Mouse (Mus musculus) ovary, postnatal 36 days (tissue): ENCODE results near the gene Bcas3.
A peak's percentile ranks its signal among the peaks of the same experiment; 100 is the strongest.

ENCODE experiments used
- DNase-seq: peaks from one replicate; pipeline ENCODE4 v3.0.0; 2022; ENCODE audit warnings: low spot score, mixed read lengths

Gene Bcas3

GRCm38 (mm10) chr11:85379091-85379490 is 26.1 kb downstream of the Bcas3 start:
- no peak for DNase-seq

- DNase-seq = no peak
These were observed 27.1 kb downstream of the Bcas3 start for GRCm38 (mm10) chr11:85380046-85380445.

- peak; percentile 60 for DNase-seq
These were observed 29.1 kb downstream of the Bcas3 start for GRCm38 (mm10) chr11:85382055-85382454.

- DNase-seq = no peak
These were observed 31.2 kb downstream of the Bcas3 start for GRCm38 (mm10) chr11:85383975-85384821.

GRCm38 (mm10) chr11:85392179-85392863 is 39.4 kb downstream of the Bcas3 start:
- no peak for DNase-seq

GRCm38 (mm10) chr11:85392864-85393220 is 39.9 kb downstream of the Bcas3 start:
- DNase-seq = no peak

- DNase-seq = no peak
These were observed 41.0 kb downstream of the Bcas3 start for GRCm38 (mm10) chr11:85393990-85394389.

GRCm38 (mm10) chr11:85395361-85395760 is 42.4 kb downstream of the Bcas3 start:
- DNase-seq = no peak

- DNase-seq = no peak
These were observed 53.6 kb downstream of the Bcas3 start for GRCm38 (mm10) chr11:85406531-85406930.

GRCm38 (mm10) chr11:85407700-85408099 is 54.7 kb downstream of the Bcas3 start:
- no peak for DNase-seq

- DNase-seq = no peak
These were observed 59.4 kb downstream of the Bcas3 start for GRCm38 (mm10) chr11:85412319-85412718.

GRCm38 (mm10) chr11:85414476-85414875 is 61.5 kb downstream of the Bcas3 start:
- no peak for DNase-seq

GRCm38 (mm10) chr11:85427353-85427752 is 74.4 kb downstream of the Bcas3 start:
- no peak for DNase-seq

GRCm38 (mm10) chr11:85428227-85428626 is 75.3 kb downstream of the Bcas3 start:
- no peak for DNase-seq

GRCm38 (mm10) chr11:85430743-85431448 is 77.9 kb downstream of the Bcas3 start:
- no peak for DNase-seq

- no peak for DNase-seq
These were observed 94.4 kb downstream of the Bcas3 start for GRCm38 (mm10) chr11:85447375-85447774.

- no peak for DNase-seq
These were observed 100.8 kb downstream of the Bcas3 start for GRCm38 (mm10) chr11:85453598-85454304.

- no peak for DNase-seq
These were observed 101.3 kb downstream of the Bcas3 start for GRCm38 (mm10) chr11:85454305-85454682.

GRCm38 (mm10) chr11:85461536-85461935 is 108.6 kb downstream of the Bcas3 start:
- DNase-seq = no peak

- DNase-seq = no peak
These were observed 116.6 kb downstream of the Bcas3 start for GRCm38 (mm10) chr11:85469526-85469925.

GRCm38 (mm10) chr11:85470508-85470907 is 117.5 kb downstream of the Bcas3 start:
- no peak for DNase-seq

- no peak for DNase-seq
These were observed 121.4 kb downstream of the Bcas3 start for GRCm38 (mm10) chr11:85474326-85474725.
